Mouse (Mus musculus) forebrain, embryonic 11.5 days (tissue): Measurements from ENCODE around the gene Prss57. TPM values are rescaled to one million over a fixed set of nuclear protein-coding genes. Genes with fewer than 3 reads are reported as not detected.

Experiments used
- ATAC-seq: fragments of 200-750 bp; cut with Nextera tagmentation; replicated peaks from 2 replicates; pipeline ENCODE4 v1.8.0; 2017; ENCODE audit warnings: moderate TSS enrichment; ENCODE audit not compliant: low FRiP score
- DNase-seq: peaks from one replicate; pipeline ENCODE4 v3.0.0-alpha.2; 2017; ENCODE audit warnings: low spot score
- H3K27ac ChIP-seq: fragments of 300-500 bp; sonication (generic); 2 replicates; pipeline ENCODE4 v1.5.1; 2014; ENCODE audit warnings: low read depth, low read length
- H3K27me3 ChIP-seq: fragments of 300-500 bp; sonication (generic); 2 replicates; pipeline ENCODE4 v1.6.1; 2014; ENCODE audit warnings: mild to moderate bottlenecking, low read length, mixed read lengths; ENCODE audit not compliant: control insufficient read depth, insufficient read depth
- H3K36me3 ChIP-seq: fragments of 300-500 bp; sonication (generic); 2 replicates; pipeline ENCODE4 v1.6.1; 2014; ENCODE audit warnings: mild to moderate bottlenecking, low read length, moderate library complexity, mixed read lengths; ENCODE audit not compliant: control insufficient read depth, insufficient read depth
- H3K4me1 ChIP-seq: fragments of 300-500 bp; sonication (generic); replicated peaks from 2 replicates; pipeline ENCODE4 v1.6.1; 2014; ENCODE audit warnings: low read length, mixed read lengths; ENCODE audit not compliant: control insufficient read depth, insufficient read depth
- H3K4me2 ChIP-seq: fragments of 300-500 bp; sonication (generic); 2 replicates; pipeline ENCODE4 v1.6.1; 2014; ENCODE audit warnings: low read depth, mild to moderate bottlenecking, low read length, moderate library complexity, mixed read lengths; ENCODE audit not compliant: severe bottlenecking
- H3K4me3 ChIP-seq: fragments of 300-500 bp; sonication (generic); 2 replicates; pipeline ENCODE4 v1.5.1; 2014; ENCODE audit warnings: low read depth, low read length
- H3K9ac ChIP-seq: fragments of 300-500 bp; sonication (generic); 2 replicates; pipeline ENCODE4 v1.6.1; 2014; ENCODE audit warnings: low read length
- H3K9me3 ChIP-seq: fragments of 300-500 bp; sonication (generic); 2 replicates; pipeline ENCODE4 v1.6.1; 2016; ENCODE audit warnings: low read length, mixed read lengths; ENCODE audit not compliant: control insufficient read depth
- WGBS: fragments of 180-500 bp; shearing (Covaris S2); extraction: QIAGEN DNeasy Blood & Tissue Kit; methylation state at CpG from one replicate; pipeline ENCODE4 v1.1.7; 2014; 5-methylcytosine and 5-hydroxymethylcytosine counted together
- polyA plus RNA-seq: library from polyadenylated mRNA; unstranded; fragments of >200 nt; fragmentation: Nextera tagmentation; extraction: Ambion mirVana; gene quantifications from 2 replicates; pipeline ENCODE4 v1.2.1, GENCODE M21; 2014

The Prss57 gene
- polyA plus RNA-seq, 1 experiment from 2014 or later: not detected

DNA sequence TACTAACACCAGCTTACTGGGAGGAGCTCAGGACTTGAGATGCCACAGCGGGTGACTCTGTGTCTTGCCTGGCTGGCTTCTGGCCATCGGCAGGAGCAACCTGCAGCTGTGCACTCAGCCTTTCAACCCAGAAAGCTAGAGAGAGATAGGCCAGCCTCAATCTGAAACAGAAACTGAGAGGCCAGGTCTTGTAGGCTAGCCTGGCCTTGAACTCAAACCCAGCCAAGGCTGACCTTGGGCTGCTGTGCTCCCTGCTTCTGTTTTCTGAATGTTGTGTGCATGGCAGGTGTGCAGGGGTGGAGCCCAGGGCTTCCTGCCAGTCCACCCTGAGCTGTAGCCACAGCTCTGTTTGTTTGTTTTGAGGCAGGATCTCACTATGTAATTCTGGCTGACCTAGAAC, 17.6 kb downstream of the Prss57 start:
- no peak for ATAC-seq
- 88% methylated on average over 2 of the region's 2 CpGs for WGBS

DNA sequence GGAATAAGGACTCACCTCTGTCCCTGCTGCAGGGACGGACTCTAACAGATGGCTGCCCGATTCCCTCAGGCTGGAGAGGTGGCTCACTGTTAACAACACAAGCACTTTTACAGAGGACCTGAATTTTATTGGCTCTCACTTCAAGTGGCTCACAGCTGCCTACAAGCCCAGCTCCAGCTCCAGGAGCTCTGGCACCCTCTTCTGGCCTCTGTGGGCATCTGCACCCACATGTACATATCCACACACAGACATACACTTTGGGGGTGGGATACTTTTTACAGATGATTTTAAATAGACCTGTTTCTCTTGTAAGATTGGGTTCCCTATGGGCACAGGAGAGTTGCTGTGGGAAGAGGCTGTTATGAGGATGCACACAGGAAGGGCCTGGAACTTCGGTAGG, 18.4 kb downstream of the Prss57 start:
- ATAC-seq: no peak
- no peak overlapping the region for H3K9ac ChIP-seq
- H3K27ac ChIP-seq: no peak overlapping the region
- no peak overlapping the region for H3K4me2 ChIP-seq
- H3K4me1 ChIP-seq: peaks cover 8% of the 10 kb centered on the region; the same call in 1 of the 2 replicates
- H3K4me3 ChIP-seq: no peak overlapping the region
- H3K9me3 ChIP-seq: peaks cover 6% of the 10 kb centered on the region; the same call in 1 of the 2 replicates
- no peak for DNase-seq
- 88% methylated on average over 3 of the region's 3 CpGs for WGBS
- no peaks in the 10 kb centered on the region for H3K36me3 ChIP-seq
- peaks cover 7% of the 10 kb centered on the region for H3K27me3 ChIP-seq

More for the DNA sequence above, 17.6 kb downstream of the Prss57 start:
- peaks cover 6% of the 10 kb centered on the region; the same call in 1 of the 2 replicates for H3K9me3 ChIP-seq
- H3K9ac ChIP-seq: no peak overlapping the region
- no peak overlapping the region for H3K4me3 ChIP-seq
- H3K27me3 ChIP-seq: peaks cover 16% of the 10 kb centered on the region
- no peak for DNase-seq
- peaks cover 8% of the 10 kb centered on the region; the same call in 1 of the 2 replicates for H3K4me1 ChIP-seq
- no peaks in the 10 kb centered on the region for H3K36me3 ChIP-seq
- no peak overlapping the region for H3K4me2 ChIP-seq
- H3K27ac ChIP-seq: no peak overlapping the region

DNA sequence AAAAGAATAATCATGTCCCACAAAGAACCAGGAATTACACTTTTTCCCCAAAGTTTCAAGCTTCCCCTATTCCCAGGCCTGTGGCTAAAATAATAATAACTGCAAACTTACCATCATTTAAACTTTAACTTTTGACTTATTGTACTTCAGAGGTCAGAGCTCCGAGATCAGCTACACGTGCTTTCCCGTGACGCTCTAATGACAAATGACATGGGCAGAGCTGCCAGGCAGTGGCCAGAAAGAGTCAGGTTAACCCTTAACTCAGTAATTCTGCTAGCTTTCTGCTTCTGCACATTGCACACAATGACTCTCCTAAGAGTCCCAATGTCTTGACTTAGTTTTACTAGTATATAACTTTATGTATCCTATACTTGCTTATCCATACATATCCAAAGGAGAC, 21.4 kb downstream of the Prss57 start:
- Histone ChIP-seq H3K27ac (no peak overlapping the region), H3K27me3 (no peaks in the 10 kb centered on the region), H3K9ac (no peak overlapping the region), H3K4me1 (peaks cover 10% of the 10 kb centered on the region), H3K36me3 (no peaks in the 10 kb centered on the region), H3K9me3 (no peaks in the 10 kb centered on the region), H3K4me3 (no peak overlapping the region), H3K4me2 (no peak overlapping the region)
- 80% methylated on average over 4 of the region's 4 CpGs for WGBS
- no peak for ATAC-seq
- DNase-seq: no peak

DNA sequence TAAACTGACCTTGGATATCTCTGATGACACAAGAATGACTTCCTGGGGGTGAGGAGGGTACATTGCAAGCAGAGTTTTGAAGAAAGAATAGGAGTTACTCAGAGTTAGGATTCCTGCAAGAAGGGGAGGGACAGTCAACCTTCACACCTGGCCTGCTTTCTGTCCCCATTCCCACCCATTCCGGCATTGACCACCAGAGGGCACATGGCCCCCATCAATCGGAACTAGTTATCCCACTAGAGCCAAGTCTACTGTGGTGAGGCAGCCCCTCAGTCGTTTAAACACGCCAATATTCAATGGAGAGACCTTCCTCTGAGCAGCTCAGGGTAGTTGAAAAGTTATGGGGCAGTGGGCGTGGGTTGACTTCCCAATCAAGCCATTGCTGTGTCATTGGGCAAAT, 22.4 kb downstream of the Prss57 start:
- H3K27me3 ChIP-seq: no peaks in the 10 kb centered on the region
- DNase-seq (peak; percentile 89), ATAC-seq (no peak)
- no peak overlapping the region for H3K9ac ChIP-seq
- H3K4me2 ChIP-seq: no peak overlapping the region
- no peak overlapping the region for H3K27ac ChIP-seq
- WGBS: under 1% methylated on average over 5 of the region's 5 CpGs
- no peaks in the 10 kb centered on the region for H3K36me3 ChIP-seq
- H3K4me3 ChIP-seq: no peak overlapping the region
- peaks cover 10% of the 10 kb centered on the region for H3K4me1 ChIP-seq
- no peaks in the 10 kb centered on the region for H3K9me3 ChIP-seq

DNA sequence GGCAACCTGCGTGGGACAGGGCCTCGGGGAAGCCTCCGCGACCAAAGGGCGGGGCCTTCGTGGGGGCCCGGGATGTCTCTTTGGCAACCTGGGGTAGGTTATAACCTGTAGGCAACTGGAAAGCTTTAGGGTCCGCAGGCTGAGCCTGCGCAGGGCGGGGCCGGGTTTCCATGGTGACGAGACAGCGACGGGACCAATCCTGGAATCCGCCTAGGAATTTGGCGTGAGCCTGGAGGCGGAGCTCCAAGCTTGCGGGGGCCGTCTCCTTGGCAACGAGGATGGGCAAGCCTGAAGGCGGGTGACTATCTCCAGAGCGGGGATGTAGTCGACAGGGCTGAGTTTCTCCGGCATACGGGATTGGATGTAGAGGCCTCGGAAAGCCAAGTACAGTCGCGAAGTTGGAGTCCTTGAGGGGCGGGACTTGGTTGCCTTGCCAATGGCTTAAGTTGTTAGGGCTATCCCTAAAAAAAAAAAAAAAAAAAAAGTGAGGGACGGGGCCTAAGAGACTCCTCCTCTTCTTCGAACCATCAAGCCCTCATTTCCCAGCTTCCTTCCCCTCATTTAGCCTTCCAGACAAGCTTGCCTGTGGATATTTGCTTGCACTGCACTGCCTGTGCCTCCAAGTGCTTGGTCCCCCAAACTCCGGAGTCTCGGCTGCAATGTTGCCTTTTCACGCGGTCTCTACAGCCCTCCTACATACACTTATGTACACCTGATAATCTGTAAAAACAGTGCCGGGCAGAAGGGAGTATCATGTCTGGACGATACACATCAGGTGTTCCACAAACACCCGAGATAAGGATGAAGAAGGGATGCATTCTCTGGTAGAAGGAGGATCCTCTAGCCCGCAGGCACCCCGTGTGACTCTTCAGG, 23.2 kb downstream of the Prss57 start:
- peaks cover 10% of the 10 kb centered on the region for H3K4me1 ChIP-seq
- peak overlapping the region; percentile 91 for H3K4me2 ChIP-seq
- no peaks in the 10 kb centered on the region for H3K9me3 ChIP-seq
- H3K27me3 ChIP-seq: no peaks in the 10 kb centered on the region
- peak overlapping the region; percentile 96 for H3K4me3 ChIP-seq
- no peaks in the 10 kb centered on the region for H3K36me3 ChIP-seq
- ATAC-seq (peak; percentile 86), DNase-seq (peak; percentile 96)
- peak overlapping the region; percentile 88 for H3K27ac ChIP-seq
- peak overlapping the region; percentile 35; the same call in 1 of the 2 replicates for H3K9ac ChIP-seq
- 11% methylated on average over 40 of the region's 40 CpGs for WGBS

DNA sequence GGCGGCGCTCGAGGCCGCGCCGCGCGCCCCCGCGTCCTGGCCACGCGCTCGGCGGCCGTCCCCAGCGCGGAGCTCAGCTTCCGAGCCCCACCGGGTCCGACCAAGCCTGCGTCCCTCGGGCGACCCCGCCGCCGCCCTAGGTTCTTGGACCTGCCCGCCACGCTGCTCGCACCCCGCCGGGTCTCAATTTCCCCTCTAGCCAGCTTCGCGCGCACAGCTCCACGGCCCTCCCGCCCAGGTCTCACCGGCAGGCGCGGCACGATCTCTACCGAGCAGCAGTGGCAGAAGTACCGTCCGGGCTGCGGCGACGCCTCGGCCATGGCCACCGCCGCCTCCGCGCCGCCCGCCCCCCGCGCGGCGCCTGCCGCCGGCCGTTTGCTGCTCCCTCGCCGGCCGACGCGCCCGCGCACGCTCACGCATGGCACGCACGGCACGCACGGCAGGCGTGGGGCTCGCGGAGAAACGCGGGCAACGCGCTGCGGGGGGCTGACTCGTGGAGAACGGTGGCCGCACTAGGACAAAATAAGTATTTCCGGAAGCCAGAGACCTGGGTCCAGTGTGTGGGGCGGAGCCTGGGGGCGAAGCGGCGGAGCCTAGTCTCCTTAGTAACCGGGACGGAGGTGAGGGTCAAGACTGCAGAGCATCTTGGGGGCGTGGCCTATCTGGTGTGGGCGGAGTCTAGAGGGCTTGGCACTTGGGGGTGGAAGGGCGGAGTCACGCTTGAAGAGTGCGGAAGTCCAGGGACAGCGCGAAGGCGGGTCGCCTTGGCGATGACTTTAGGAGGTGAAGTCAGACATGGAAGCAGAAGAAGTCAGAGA, 24.0 kb downstream of the Prss57 start, which contains the start of gene Rnf126:
Rnf126 (minus strand) TSS at position 445 of the 818 bp plus-strand sequence.
- H3K36me3 ChIP-seq: peaks cover 1% of the 10 kb centered on the region; the same call in 1 of the 2 replicates
- H3K4me2 ChIP-seq: peak within 1 kb of the TSS; percentile 91
- H3K9me3 ChIP-seq: no peaks in the 10 kb centered on the region
- peaks cover 10% of the 10 kb centered on the region for H3K4me1 ChIP-seq
- WGBS: under 1% methylated on average over 84 of the region's 101 CpGs
- ATAC-seq: peak; percentile 92
- peak within 1 kb of the TSS; percentile 96 for H3K9ac ChIP-seq
- peak; percentile 99 for DNase-seq
- H3K27ac ChIP-seq: peak within 1 kb of the TSS; percentile 88
- peak within 1 kb of the TSS; percentile 96 for H3K4me3 ChIP-seq
- no peaks in the 10 kb centered on the region for H3K27me3 ChIP-seq

DNA sequence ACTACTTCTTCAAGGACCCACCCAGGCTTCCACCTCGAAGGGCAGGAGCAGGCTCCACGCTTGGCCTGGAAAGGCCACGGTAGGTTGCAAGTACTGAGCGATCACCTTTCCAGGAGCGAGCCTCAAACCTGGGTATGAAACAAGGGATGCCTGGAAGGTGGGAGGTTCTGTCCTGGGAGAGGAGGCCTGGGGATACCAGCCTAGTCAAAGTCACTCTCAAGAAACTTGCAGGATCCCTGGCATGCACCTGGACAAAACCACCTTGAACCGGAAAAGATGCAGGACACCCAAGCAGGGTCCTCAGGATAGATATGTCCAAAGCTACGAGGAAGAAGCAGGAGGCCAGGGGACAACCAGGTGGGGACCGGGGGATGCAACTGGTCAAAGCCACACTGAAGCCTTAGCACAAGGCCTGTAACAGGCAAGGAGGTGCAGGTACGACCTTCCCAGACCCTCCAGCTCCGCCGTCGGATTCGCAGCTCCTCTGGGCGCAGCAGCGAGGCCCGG, 24.7 kb downstream of the Prss57 start:
- H3K36me3 ChIP-seq: peaks cover 8% of the 10 kb centered on the region
- DNase-seq: no peak
- no peak for ATAC-seq
- 9% methylated on average over 16 of the region's 16 CpGs for WGBS
- peak overlapping the region; percentile 88; the same call in 1 of the 2 replicates for H3K27ac ChIP-seq
- H3K9ac ChIP-seq: peak overlapping the region; percentile 96
- H3K27me3 ChIP-seq: no peaks in the 10 kb centered on the region
- H3K4me1 ChIP-seq: peaks cover 10% of the 10 kb centered on the region
- H3K4me3 ChIP-seq: peak overlapping the region; percentile 96
- no peaks in the 10 kb centered on the region for H3K9me3 ChIP-seq
- peak overlapping the region; percentile 91 for H3K4me2 ChIP-seq

DNA sequence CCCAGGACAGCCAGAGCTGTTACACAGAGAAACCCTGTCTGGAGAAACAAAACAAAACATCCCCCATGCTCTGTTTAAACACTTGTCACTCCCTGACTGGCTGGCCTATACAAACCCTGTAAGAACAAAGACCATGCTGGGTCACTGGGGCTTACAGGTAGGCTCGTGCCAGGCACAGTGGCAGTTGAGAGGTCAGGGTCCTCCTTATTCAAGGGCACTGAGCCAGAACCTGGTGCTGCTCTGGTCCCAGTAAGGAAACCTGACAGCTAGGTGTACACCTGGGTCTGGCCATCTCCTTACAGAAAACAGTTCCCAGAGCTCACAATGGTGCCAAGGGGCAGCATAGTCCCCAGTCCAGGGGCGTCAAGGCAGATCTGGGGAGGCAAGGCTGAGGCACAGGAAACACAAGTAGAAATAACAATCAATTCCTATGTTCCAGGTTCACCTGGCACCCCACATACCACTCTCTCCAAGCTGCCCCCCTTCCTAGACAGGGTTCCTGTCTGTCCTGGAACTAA, 25.5 kb downstream of the Prss57 start:
- WGBS: 68% methylated on average over 2 of the region's 2 CpGs
- ATAC-seq: no peak
- H3K4me3 ChIP-seq: peak overlapping the region; percentile 96
- no peaks in the 10 kb centered on the region for H3K9me3 ChIP-seq
- no peaks in the 10 kb centered on the region for H3K27me3 ChIP-seq
- DNase-seq: no peak
- H3K27ac ChIP-seq: no peak overlapping the region
- H3K36me3 ChIP-seq: peaks cover 14% of the 10 kb centered on the region
- peaks cover 10% of the 10 kb centered on the region for H3K4me1 ChIP-seq
- peak overlapping the region; percentile 96 for H3K9ac ChIP-seq
- peak overlapping the region; percentile 91 for H3K4me2 ChIP-seq
